Mouse (Mus musculus) urinary bladder, postnatal 25 days (tissue): ENCODE data around the gene Prkn.

Source experiments
- DNase-seq: peaks from one replicate; pipeline ENCODE4 v3.0.0; 2022; ENCODE audit warnings: low spot score

Gene Prkn

GRCm38 (mm10) chr17:11532748-11533147, 692.6 kb downstream of the Prkn start:
- DNase-seq = no peak

GRCm38 (mm10) chr17:11533835-11534234, 693.7 kb downstream of the Prkn start:
- DNase-seq = no peak

DNA sequence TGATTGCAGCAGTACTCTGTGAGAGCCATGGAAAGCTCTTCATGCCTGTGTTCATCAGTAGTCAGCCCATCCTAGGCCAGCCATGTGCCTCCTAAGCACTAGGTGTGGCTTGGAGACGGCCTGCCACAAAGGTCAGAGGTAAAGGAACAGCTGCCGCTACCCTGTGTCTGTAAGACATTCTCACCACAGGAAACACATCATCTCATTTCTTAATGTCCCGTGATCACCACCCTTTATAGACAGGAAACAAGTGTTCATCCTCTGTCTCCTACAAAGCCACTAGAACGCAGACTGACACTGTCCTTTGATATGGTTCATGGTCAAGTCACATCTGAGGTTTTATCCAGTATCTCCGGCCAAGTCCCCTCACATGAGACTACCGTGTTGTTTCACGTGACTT, 698.6 kb downstream of the Prkn start:
- DNase-seq = no peak

DNA sequence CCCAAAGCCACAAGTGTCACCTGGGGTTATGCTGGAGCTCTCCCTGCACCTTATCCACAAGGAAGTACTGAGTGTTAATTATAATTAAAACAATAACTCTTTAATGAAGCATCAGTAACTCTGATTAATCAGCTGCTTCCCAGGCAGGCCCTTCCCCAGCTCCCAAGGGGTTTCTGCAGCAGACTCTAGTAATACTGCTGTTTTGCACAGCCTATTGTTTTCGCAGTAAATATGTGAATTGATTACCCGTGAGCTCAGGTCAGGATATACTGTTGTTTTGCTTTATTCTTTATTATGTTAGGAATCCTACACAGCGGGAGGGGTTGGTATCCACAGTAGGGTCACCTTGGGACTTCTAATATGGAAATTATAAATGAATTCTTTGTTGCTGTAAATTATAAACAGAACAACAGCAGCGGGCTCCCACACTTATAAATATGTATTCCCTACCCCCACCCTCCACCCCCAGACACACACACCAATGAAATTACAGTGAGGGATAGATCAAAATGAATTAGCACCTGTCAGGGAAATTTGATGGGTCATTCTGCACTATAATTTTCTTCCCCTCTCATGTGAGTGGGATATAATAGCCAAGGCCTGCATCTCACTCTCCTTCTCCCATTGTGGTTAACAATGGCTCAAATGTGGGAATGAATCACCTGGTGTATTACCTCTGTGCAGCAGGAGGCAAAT, 701.9 kb downstream of the Prkn start:
- no peak for DNase-seq

DNA sequence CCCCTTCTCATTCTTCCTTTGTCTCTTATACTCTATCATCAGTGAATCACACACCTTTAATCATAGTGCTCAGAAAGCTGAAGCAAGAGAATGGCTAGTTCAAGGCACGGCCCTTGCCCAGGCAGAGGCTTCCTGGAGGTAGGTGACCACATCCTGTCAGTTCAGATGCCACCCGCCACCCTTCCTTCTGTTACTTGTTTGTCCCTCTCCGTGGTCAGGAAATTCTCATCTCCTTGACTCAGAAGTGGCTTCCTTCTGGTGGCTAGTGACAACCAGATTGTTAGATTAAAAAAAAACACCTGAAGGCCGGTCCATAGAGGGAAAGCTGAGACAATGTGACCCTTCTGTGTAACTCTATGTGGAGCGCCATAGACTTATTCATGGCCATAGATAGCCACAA, 710.4 kb downstream of the Prkn start:
- DNase-seq = no peak

GRCm38 (mm10) chr17:11565681-11566080, 725.5 kb downstream of the Prkn start:
- DNase-seq = no peak

GRCm38 (mm10) chr17:11570392-11570791, 730.2 kb downstream of the Prkn start:
- DNase-seq = no peak

GRCm38 (mm10) chr17:11573666-11574065, 733.5 kb downstream of the Prkn start:
- no peak for DNase-seq

DNA sequence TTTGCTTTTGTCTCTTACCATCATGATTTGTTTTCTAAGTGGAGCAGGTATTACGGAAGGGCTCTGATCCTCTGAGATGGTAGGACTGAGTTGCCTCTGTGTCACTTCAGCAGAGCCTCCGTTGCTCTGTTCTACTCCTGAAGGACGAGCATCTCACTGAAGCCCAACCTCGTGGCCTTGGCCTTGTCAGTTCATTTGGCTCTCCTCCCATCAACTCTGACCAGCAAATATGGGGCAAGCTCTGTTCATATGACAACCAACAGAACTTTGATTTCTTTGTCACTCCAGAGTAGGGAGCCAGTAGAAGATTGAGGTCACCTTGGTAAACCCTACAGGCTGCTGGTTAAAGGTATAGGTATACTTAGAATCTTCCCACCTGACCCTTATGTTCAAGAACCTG, 745.3 kb downstream of the Prkn start:
- no peak for DNase-seq

- no peak for DNase-seq
Measured at GRCm38 (mm10) chr17:11607931-11608330, 767.7 kb downstream of the Prkn start.

- DNase-seq = peak; percentile 51
Measured at GRCm38 (mm10) chr17:11611459-11611858, 771.3 kb downstream of the Prkn start.

- no peak for DNase-seq
Measured at GRCm38 (mm10) chr17:11612801-11613531, 772.8 kb downstream of the Prkn start.

GRCm38 (mm10) chr17:11617552-11617951, 777.4 kb downstream of the Prkn start:
- no peak for DNase-seq

DNA sequence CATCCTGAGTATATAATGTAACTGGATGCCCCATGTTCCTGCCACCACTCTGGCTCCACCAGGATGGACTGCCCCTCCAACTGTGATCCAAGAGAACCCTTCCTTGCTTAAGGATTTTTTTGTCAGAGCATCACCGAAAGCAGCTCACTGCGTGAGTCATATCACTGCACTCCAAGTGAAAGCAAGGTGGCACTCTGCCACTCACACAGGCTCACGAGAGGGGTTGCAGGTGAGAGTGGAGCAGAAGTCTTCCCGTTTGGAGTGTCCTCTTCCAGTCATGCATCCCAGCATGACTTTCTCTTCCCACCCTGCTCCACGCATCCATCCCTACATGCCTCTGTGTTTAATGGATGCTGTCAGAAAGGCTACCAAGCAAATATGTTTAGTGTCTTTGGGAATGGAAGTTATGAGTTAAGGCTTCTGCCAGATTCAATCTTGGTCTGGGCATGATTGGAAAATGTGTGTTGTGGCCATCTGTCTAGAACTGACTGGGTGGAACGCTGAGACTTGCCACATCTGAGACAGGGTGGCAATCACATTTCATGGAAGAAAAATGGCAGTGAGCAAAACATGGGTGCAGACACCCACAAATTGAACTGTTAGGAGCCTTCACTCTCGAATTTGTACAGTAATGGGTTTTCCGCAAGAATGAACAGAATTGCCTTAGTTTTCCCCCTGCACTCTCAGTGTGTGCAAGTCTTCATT, 778.9 kb downstream of the Prkn start:
- DNase-seq = no peak

DNA sequence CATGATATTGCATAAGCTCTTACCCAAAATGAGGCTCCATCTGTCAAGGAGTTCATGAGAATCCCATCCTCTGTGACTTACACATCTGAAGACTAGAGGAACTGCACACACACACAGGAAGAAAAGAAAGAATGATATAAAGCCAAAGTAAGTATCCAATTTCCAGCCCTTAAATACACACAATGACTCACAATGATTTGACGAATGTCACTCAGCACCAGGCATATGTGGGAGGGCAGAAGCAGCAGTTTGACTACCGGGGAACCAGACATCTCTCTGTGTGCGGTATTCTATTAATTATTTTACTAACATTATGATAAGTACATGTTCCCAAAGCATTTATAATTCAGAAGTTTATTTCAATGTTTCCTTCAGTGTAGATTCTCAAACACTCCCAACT, 780.6 kb downstream of the Prkn start:
- no peak for DNase-seq

- no peak for DNase-seq
Measured at GRCm38 (mm10) chr17:11621492-11621891, 781.3 kb downstream of the Prkn start.

DNA sequence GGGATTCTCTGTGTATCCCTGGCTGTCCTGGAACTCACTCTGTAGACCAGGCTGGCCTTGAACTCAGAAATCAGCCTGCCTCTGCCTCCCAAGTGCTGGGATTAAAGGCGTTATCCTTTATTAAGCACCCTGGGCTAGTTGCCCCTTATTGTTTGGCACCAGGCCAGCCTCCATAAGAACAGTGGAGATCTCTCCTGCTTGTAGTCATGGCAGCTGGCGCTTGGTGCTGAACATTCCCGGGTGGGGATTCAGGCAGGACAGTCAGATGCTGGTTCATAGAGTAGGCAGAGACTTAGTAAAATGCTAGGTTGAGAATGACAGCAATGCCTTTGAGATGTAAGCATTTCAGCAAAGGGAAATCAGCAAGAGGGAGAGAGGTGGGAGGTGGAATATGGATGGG, 786.1 kb downstream of the Prkn start:
- no peak for DNase-seq

DNA sequence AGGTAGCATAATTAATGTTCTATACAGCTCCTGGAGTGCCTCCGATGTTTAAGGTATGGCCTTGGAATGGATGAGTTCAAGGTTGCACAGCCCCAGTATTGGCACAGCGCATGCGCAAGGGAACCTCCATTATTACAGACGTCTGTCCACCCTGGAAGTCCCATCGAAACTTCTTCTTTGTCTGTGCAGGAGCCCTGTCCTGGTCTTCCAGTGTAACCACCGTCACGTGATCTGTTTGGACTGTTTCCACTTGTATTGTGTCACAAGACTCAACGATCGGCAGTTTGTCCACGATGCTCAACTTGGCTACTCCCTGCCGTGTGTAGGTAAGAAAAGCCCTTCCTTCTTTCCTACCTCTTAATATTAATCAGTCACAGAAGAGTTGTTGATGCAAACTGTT, 794.9 kb downstream of the Prkn start:
- no peak for DNase-seq

GRCm38 (mm10) chr17:11637642-11638041, 797.5 kb downstream of the Prkn start:
- DNase-seq = no peak

DNA sequence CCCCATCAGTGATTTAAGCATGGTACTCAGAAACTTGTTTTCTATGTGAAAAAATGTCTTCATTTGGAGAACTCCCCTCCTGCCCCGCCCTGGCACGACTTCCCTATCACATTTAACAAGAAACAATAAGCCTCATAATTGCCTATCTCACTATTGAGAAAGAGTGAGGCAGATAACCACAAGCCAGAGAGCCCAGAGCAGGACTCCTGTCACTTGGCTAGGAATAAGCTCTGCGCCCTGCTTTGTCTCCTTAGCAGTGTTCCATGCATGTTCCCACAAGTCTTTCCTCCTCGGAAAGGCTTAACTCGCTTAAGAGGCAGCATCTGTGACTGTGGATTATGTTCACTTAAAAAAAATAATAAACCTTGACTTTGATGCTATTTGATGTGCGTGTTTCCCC, 798.3 kb downstream of the Prkn start:
- DNase-seq = no peak

DNA sequence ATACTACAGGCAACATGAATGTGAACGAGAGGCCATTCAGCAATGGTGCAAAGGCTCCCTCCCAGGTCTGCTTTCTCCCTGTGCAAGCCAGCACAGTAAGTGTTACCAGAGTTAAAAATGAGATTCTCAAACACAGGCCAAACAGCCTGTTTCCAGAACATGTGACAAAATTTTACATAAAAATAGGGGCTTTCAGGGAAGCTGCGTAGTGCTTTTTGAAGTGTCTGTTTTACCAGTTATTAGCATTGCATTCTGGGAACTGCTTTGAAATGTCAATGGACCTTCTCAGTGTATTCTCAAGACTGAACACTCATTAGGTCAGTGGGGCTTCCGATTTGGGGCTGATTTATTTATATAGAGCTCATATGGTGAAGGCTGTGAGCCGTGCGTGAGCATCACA, 799.6 kb downstream of the Prkn start:
- no peak for DNase-seq

GRCm38 (mm10) chr17:11642328-11642727, 802.1 kb downstream of the Prkn start:
- no peak for DNase-seq

- DNase-seq = no peak
Measured at GRCm38 (mm10) chr17:11644016-11644415, 803.8 kb downstream of the Prkn start.
